Mouse (Mus musculus) kidney, embryonic 14.5 days (tissue): ENCODE measurements around the gene Tmem101. TPM values are rescaled to one million over a fixed set of nuclear protein-coding genes. Genes with fewer than 3 reads are reported as not detected.

Source experiments
- ATAC-seq: fragments of 200-750 bp; cut with Nextera tagmentation; 2 replicates; pipeline ENCODE4 v1.8.0; 2017; ENCODE audit warnings: moderate number of reproducible peaks, mild to moderate bottlenecking, moderate TSS enrichment, moderate library complexity; ENCODE audit not compliant: low FRiP score, low TSS enrichment
- H3K27ac ChIP-seq: fragments of 300-500 bp; sonication (generic); 2 replicates; pipeline ENCODE4 v1.5.1; 2014; ENCODE audit warnings: low read depth, mild to moderate bottlenecking, low read length, moderate library complexity, mixed read lengths
- H3K27me3 ChIP-seq: fragments of 300-500 bp; sonication (generic); 2 replicates; pipeline ENCODE4 v1.6.1; 2014; ENCODE audit warnings: mild to moderate bottlenecking, low read length; ENCODE audit not compliant: control insufficient read depth, insufficient read depth
- H3K36me3 ChIP-seq: fragments of 300-500 bp; sonication (generic); 2 replicates; pipeline ENCODE4 v1.6.1; 2014; ENCODE audit warnings: low read length, mixed read lengths; ENCODE audit not compliant: control insufficient read depth, insufficient read depth
- H3K4me1 ChIP-seq: fragments of 300-500 bp; sonication (generic); 2 replicates; pipeline ENCODE4 v1.6.1; 2014; ENCODE audit warnings: low read length, mixed read lengths; ENCODE audit not compliant: control insufficient read depth, insufficient read depth
- H3K4me2 ChIP-seq: fragments of 300-500 bp; sonication (generic); replicated peaks from 2 replicates; pipeline ENCODE4 v1.6.1; 2014; ENCODE audit warnings: low read depth, mild to moderate bottlenecking, low read length
- H3K4me3 ChIP-seq: fragments of 300-500 bp; sonication (generic); 2 replicates; pipeline ENCODE4 v1.5.1; 2014; ENCODE audit warnings: mild to moderate bottlenecking, low read length
- H3K9ac ChIP-seq: fragments of 300-500 bp; sonication (generic); 2 replicates; pipeline ENCODE4 v1.6.1; 2014; ENCODE audit warnings: low read depth, mild to moderate bottlenecking, low read length, moderate library complexity
- H3K9me3 ChIP-seq: fragments of 300-500 bp; sonication (generic); 2 replicates; pipeline ENCODE4 v1.6.1; 2016; ENCODE audit warnings: low read length; ENCODE audit not compliant: control insufficient read depth
- WGBS: fragments of 180-500 bp; shearing (Covaris S2); extraction: QIAGEN DNeasy Blood & Tissue Kit; methylation state at CpG from one replicate; pipeline ENCODE4 v1.1.7; 2014; 5-methylcytosine and 5-hydroxymethylcytosine counted together
- polyA plus RNA-seq: library from polyadenylated mRNA; unstranded; fragments of >200 nt; fragmentation: Nextera tagmentation; extraction: Ambion mirVana; gene quantifications from 2 replicates; pipeline ENCODE4 v1.2.1, GENCODE M21; 2014

Gene Tmem101
- polyA plus RNA-seq, 1 experiment from 2014 or later, result 28.2 TPM

DNA sequence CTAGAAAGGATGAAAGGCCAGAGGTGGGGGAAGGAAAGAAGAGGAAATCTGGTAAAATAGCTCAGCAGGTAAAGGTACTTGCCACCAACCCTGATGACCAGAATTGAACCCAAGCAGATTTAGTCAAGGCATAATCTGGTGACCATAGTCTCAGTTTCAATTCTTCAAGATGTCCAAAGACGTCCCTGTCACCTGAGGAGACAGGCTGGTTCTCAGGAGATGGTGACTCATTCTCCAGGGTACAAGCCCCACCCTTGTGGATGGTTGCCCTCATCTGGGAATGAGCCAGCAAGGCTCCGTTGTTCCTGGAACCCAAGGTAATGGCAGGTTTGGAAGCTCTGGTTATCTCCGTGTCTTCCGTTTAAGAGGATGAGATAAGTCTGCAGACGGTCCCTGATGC lies 44.6 kb downstream of the Tmem101 start:
- H3K4me3 ChIP-seq, result no peak overlapping the region
- ATAC-seq, result no peak
- H3K4me1 ChIP-seq, result no peaks in the 10 kb centered on the region
- no peak overlapping the region for H3K27ac ChIP-seq
- H3K36me3 ChIP-seq, result no peaks in the 10 kb centered on the region
- no peak overlapping the region for H3K9ac ChIP-seq
- WGBS, result 79% methylated on average over 5 of the region's 5 CpGs
- H3K9me3 ChIP-seq, result no peaks in the 10 kb centered on the region
- peaks cover 26% of the 10 kb centered on the region for H3K27me3 ChIP-seq
- H3K4me2 ChIP-seq, result no peak overlapping the region

DNA sequence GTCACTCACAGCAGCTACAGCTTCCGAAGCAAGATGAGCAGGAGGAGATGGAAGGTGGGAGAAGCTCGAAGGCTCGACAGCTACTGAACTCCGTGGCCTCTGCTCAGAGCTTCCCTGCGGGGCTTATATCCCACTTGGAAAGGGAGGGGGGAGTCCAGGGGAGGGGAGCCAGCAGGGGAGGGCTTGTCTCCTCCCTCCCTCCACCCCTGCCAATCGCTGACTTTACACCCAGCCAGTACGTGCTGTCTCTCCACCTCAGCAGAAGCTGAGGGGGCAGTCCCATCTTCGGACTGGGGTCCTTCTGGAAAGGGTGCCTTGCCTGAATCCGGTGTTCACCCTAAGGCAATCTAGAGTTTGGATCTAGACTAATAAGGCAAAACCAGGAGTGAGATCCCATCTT lies 48.5 kb downstream of the Tmem101 start, which contains the start of gene Pyy:
Gene Pyy (minus strand): TSS at position 101 of the 400 bp plus-strand sequence.
- Histone ChIP-seq H3K4me3 (peak within 1 kb of the TSS; percentile 10; the same call in 1 of the 2 replicates), H3K4me2 (no peak within 1 kb of the TSS; the same call in 1 of the 2 replicates), H3K4me1 (no peaks in the 10 kb centered on the region), H3K9ac (no peak within 1 kb of the TSS), H3K27ac (no peak within 1 kb of the TSS), H3K27me3 (peaks cover 48% of the 10 kb centered on the region), H3K36me3 (no peaks in the 10 kb centered on the region), H3K9me3 (no peaks in the 10 kb centered on the region)
- ATAC-seq, result no peak
- WGBS, result 7% methylated on average over 9 of the region's 9 CpGs

DNA sequence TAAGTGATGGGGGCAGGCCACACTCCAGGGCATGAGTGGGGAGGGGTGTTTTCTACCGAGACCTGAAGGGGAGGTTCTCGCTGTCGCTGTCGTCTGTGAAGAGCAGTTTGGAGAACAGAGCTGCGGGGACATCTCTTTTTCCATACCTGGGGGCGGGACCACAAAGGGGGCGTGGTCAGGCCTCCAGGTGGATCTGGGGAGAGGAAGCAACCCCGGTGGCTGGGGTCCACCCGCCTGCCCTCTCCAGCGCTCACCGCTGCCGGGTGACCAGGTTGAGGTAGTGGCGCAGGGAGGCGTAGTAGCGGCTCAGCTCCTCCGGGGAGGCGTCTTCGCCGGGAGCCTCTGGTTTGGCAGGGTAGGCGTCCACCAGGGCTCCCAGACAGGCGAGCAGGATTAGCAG lies 49.3 kb downstream of the Tmem101 start:
- Histone ChIP-seq H3K27ac (no peak overlapping the region), H3K9ac (no peak overlapping the region), H3K4me3 (peak overlapping the region; percentile 10; the same call in 1 of the 2 replicates), H3K4me1 (peaks cover 6% of the 10 kb centered on the region; the same call in 1 of the 2 replicates), H3K9me3 (no peaks in the 10 kb centered on the region), H3K36me3 (no peaks in the 10 kb centered on the region), H3K4me2 (no peak overlapping the region; the same call in 1 of the 2 replicates), H3K27me3 (peaks cover 48% of the 10 kb centered on the region)
- WGBS, result 1% methylated on average over 21 of the region's 21 CpGs
- no peak for ATAC-seq

Other genes starting within 250 kb of the Tmem101 start
- gene Sost, start 189.4 kb downstream of the Tmem101 start, polyA plus RNA-seq, result 0.09 and 0.73 TPM in 2 replicates
- not detected in 2 replicates for gene Cfap97d1, start 172.1 kb downstream of the Tmem101 start, polyA plus RNA-seq
- 23.3 and 25.3 TPM in 2 replicates for gene Dusp3, start 169.4 kb downstream of the Tmem101 start, polyA plus RNA-seq
- gene Mpp3, start 127.9 kb downstream of the Tmem101 start, polyA plus RNA-seq, result 5.1 and 8.4 TPM in 2 replicates
- gene Cd300lg, start 114.9 kb downstream of the Tmem101 start, polyA plus RNA-seq, result 0.38 and 0.43 TPM in 2 replicates
- gene Mpp2, start 67.9 kb downstream of the Tmem101 start, polyA plus RNA-seq, result 6.9 and 10.3 TPM in 2 replicates
- gene Ppy, start 55.1 kb downstream of the Tmem101 start, polyA plus RNA-seq, result not detected in 2 replicates
- not detected in 2 replicates for gene Pyy, start 48.6 kb downstream of the Tmem101 start, polyA plus RNA-seq
- 0.09 TPM in 1 of 2 replicates, not detected in the other for gene Nags, start 10.9 kb downstream of the Tmem101 start, polyA plus RNA-seq
- gene Lsm12, start 28.9 kb upstream of the Tmem101 start, polyA plus RNA-seq, result 93.9 and 106 TPM in 2 replicates
- gene G6pc3, start 33.2 kb upstream of the Tmem101 start, polyA plus RNA-seq, result 42.5 and 50.6 TPM in 2 replicates
- 21.6 and 29.1 TPM in 2 replicates for gene Hdac5, start 73.8 kb upstream of the Tmem101 start, polyA plus RNA-seq
- gene BC030867, start 92.5 kb upstream of the Tmem101 start, polyA plus RNA-seq, result 18.2 and 22.9 TPM in 2 replicates
- gene Asb16, start 112.3 kb upstream of the Tmem101 start, polyA plus RNA-seq, result 0.09 TPM in 1 of 2 replicates, not detected in the other
- gene Tmub2, start 128.5 kb upstream of the Tmem101 start, polyA plus RNA-seq, result 41.6 and 54.2 TPM in 2 replicates
- gene Atxn7l3, start 140.2 kb upstream of the Tmem101 start, polyA plus RNA-seq, result 15.2 and 18.6 TPM in 2 replicates
- 86.5 and 105 TPM in 2 replicates for gene Ubtf, start 163.3 kb upstream of the Tmem101 start, polyA plus RNA-seq
- gene Slc4a1, start 209.8 kb upstream of the Tmem101 start, polyA plus RNA-seq, result 3.0 and 3.3 TPM in 2 replicates
- 1.7 and 1.9 TPM in 2 replicates for gene Rundc3a, start 237.0 kb upstream of the Tmem101 start, polyA plus RNA-seq